In genomic region chr9:99591144-99591543, GRCm38 (mm10) we compare ENCODE assay signal across 31 mouse cellular contexts. TPM values are rescaled to one million over a fixed set of nuclear protein-coding genes. Genes with fewer than 3 reads are reported as not detected.
DNase-seq lines count a peak whose midpoint lies in the region; ATAC-seq and TF ChIP-seq lines count a peak whose summit lies in the region.
"Had no signal": no experiment of that assay in that cellular context is flagged by ENCODE, and none has a peak within 500 bp of the region (broad histone marks: within the 10 kb centered on the region; RNA-seq: fewer than 3 reads in every experiment).

No protein-coding gene starts in this region.

- peaks cover 3% of the 10 kb centered on the region; the same call in 1 of the 2 replicates for H3K9me3 ChIP-seq in midbrain, embryonic 10.5 days (replicated peaks)
- no peaks in the 10 kb centered on the region for H3K9me3 ChIP-seq in midbrain, postnatal 0 days (ENCODE audit: low read length)
- no peaks in the 10 kb centered on the region for H3K9me3 ChIP-seq in liver, postnatal 0 days (ENCODE audit: low read length)
- H3K9me3 ChIP-seq: embryonic facial prominence, embryonic 12.5 days; embryonic facial prominence, embryonic 15.5 days; forebrain, embryonic 12.5 days; forebrain, embryonic 15.5 days; hindbrain, embryonic 12.5 days; hindbrain, embryonic 15.5 days had no signal

- H3K4me3 ChIP-seq in midbrain, embryonic 10.5 days, result no peak overlapping the region
- H3K4me3 ChIP-seq in midbrain, postnatal 0 days (ENCODE audit: low read depth, low read length), result no peak overlapping the region
- H3K4me3 ChIP-seq in liver, postnatal 0 days (ENCODE audit: low read depth, low read length), result no peak overlapping the region
- H3K4me3 ChIP-seq: embryonic facial prominence, embryonic 12.5 days; embryonic facial prominence, embryonic 15.5 days; forebrain, embryonic 12.5 days; forebrain, embryonic 15.5 days; hindbrain, embryonic 12.5 days; hindbrain, embryonic 15.5 days had no signal

- H3K4me1 ChIP-seq in midbrain, embryonic 10.5 days, result no peaks in the 10 kb centered on the region
- H3K4me1 ChIP-seq in midbrain, postnatal 0 days (ENCODE audit: insufficient read depth, low read length), result no peaks in the 10 kb centered on the region
- no peaks in the 10 kb centered on the region for H3K4me1 ChIP-seq in liver, postnatal 0 days (ENCODE audit: insufficient read depth)
- H3K4me1 ChIP-seq: embryonic facial prominence, embryonic 12.5 days; embryonic facial prominence, embryonic 15.5 days; forebrain, embryonic 12.5 days; forebrain, embryonic 15.5 days; hindbrain, embryonic 12.5 days; hindbrain, embryonic 15.5 days had no signal

- no peak overlapping the region for H3K4me2 ChIP-seq in midbrain, postnatal 0 days (ENCODE audit: low read depth, low read length, poor library complexity, severe bottlenecking)
- no peak overlapping the region for H3K4me2 ChIP-seq in liver, postnatal 0 days (ENCODE audit: low read depth, low read length)
- H3K4me2 ChIP-seq: embryonic facial prominence, embryonic 12.5 days; embryonic facial prominence, embryonic 15.5 days; forebrain, embryonic 12.5 days; forebrain, embryonic 15.5 days; heart, embryonic 11.5 days; hindbrain, embryonic 12.5 days; hindbrain, embryonic 15.5 days had no signal

- DNase-seq in midbrain, embryonic 10.5 days (ENCODE audit: low spot score), result no peak
- no peak for DNase-seq in midbrain, postnatal 0 days (ENCODE audit: low spot score)
- DNase-seq in ZHBTc4 (ENCODE audit: low read depth, low spot score), result peak; percentile 35
- no peak for DNase-seq in liver, postnatal 0 days
- no peak for DNase-seq in urinary bladder, postnatal 25 days (ENCODE audit: low spot score)
- DNase-seq in kidney, adult 8-10 months, result no peak
- DNase-seq: adrenal gland, adult 2 months; adrenal gland, postnatal 14 days; B cell, adult 2 months; cerebellum, adult 11 months; cerebellum, adult 2 months; cerebellum, postnatal 10 days; gastrocnemius, postnatal 10 days; gastrocnemius, postnatal 36 days; heart, adult 11 months had no signal

- H3K9ac ChIP-seq in midbrain, postnatal 0 days (replicated peaks; ENCODE audit: low read length, poor library complexity, severe bottlenecking), result no peak overlapping the region
- no peak overlapping the region for H3K9ac ChIP-seq in liver, postnatal 0 days (replicated peaks)
- H3K9ac ChIP-seq: embryonic facial prominence, embryonic 12.5 days; embryonic facial prominence, embryonic 15.5 days; forebrain, embryonic 12.5 days; forebrain, embryonic 15.5 days; hindbrain, embryonic 12.5 days; hindbrain, embryonic 15.5 days had no signal

- H3K27ac ChIP-seq in midbrain, embryonic 10.5 days (replicated peaks), result 0 out of 2 replicates have a peak overlapping the region, but pooled peaks have one; percentile 10
- H3K27ac ChIP-seq in midbrain, postnatal 0 days (ENCODE audit: low read depth, low read length), result no peak overlapping the region
- H3K27ac ChIP-seq in liver, postnatal 0 days (ENCODE audit: low read depth), result no peak overlapping the region
- H3K27ac ChIP-seq: embryonic facial prominence, embryonic 12.5 days; embryonic facial prominence, embryonic 15.5 days; forebrain, embryonic 12.5 days; forebrain, embryonic 15.5 days; hindbrain, embryonic 12.5 days; hindbrain, embryonic 15.5 days had no signal

- no peaks in the 10 kb centered on the region for H3K36me3 ChIP-seq in midbrain, embryonic 10.5 days
- no peaks in the 10 kb centered on the region for H3K36me3 ChIP-seq in midbrain, postnatal 0 days (ENCODE audit: insufficient read depth, low read length)
- H3K36me3 ChIP-seq in liver, postnatal 0 days (replicated peaks; ENCODE audit: insufficient read depth, low read length), result no peaks in the 10 kb centered on the region
- H3K36me3 ChIP-seq: embryonic facial prominence, embryonic 12.5 days; embryonic facial prominence, embryonic 15.5 days; forebrain, embryonic 12.5 days; forebrain, embryonic 15.5 days; hindbrain, embryonic 12.5 days; hindbrain, embryonic 15.5 days had no signal

- 84% methylated on average over 8 of the region's 8 CpGs for WGBS in midbrain, embryonic 10.5 days
- WGBS in midbrain, postnatal 0 days, result 84% methylated on average over 8 of the region's 8 CpGs
- 50% methylated on average over 8 of the region's 8 CpGs for WGBS in liver, postnatal 0 days (ENCODE audit: insufficient replicate concordance)

- H3K27me3 ChIP-seq in midbrain, embryonic 10.5 days (ENCODE audit: low read depth, poor library complexity, severe bottlenecking), result no peaks in the 10 kb centered on the region
- H3K27me3 ChIP-seq in midbrain, postnatal 0 days (ENCODE audit: insufficient read depth, low read length), result no peaks in the 10 kb centered on the region
- no peaks in the 10 kb centered on the region for H3K27me3 ChIP-seq in liver, postnatal 0 days (ENCODE audit: insufficient read depth, low read length)
- H3K27me3 ChIP-seq: embryonic facial prominence, embryonic 12.5 days; embryonic facial prominence, embryonic 15.5 days; forebrain, embryonic 12.5 days; forebrain, embryonic 15.5 days; hindbrain, embryonic 12.5 days; hindbrain, embryonic 15.5 days had no signal

- ATAC-seq in midbrain, postnatal 0 days (ENCODE audit: low FRiP score), result no peak
- ATAC-seq in megakaryocyte, adult 5-6 weeks (ENCODE audit: poor library complexity, severe bottlenecking), result peak; percentile 35
- 0 out of 2 replicates have a peak, but pooled peaks have one; percentile 31 for ATAC-seq in monocyte, adult 5-6 weeks (replicated peaks; ENCODE audit: insufficient number of reproducible peaks, low FRiP score, low TSS enrichment, poor library complexity, severe bottlenecking)
- ATAC-seq in liver, postnatal 0 days, result no peak
- ATAC-seq: forebrain, embryonic 15.5 days had no signal

- no peak for TF ChIP-seq CTCF in midbrain, postnatal 0 days (IDR thresholded peaks at IDR 0.05)
- no peak for TF ChIP-seq CTCF in liver, postnatal 0 days (IDR thresholded peaks at IDR 0.05; ENCODE audit: low read depth)

- no peak for TF ChIP-seq EP300 in liver, postnatal 0 days (IDR thresholded peaks at IDR 0.05; ENCODE audit: low read depth)

RNA-seq across cellular contexts. Expression of gene Dbr1, which starts 15.5 kb away (rescaled TPM):
- polyA plus RNA-seq in midbrain, embryonic 10.5 days (2016; fragmentation: Nextera tagmentation; extraction: Ambion mirVana), result 41.2 and 43.7 TPM in 2 replicates
- 15.7 and 25.0 TPM in 2 replicates for total RNA-seq in midbrain, postnatal 0 days (2014; rRNA removed)
- 24.9 and 26.2 TPM in 2 replicates for polyA plus RNA-seq in midbrain, postnatal 0 days (2015; fragmentation: Nextera tagmentation; extraction: Ambion mirVana)
- 14.0 and 16.6 TPM in 2 replicates for total RNA-seq in megakaryocyte, adult 5-6 weeks (2015)
- total RNA-seq in megakaryocyte, adult 5-6 weeks (2017), result 38.5 and 39.8 TPM in 2 replicates
- 44.1 to 75.6 TPM (median 51.6 TPM) in 3 replicates for total RNA-seq in monocyte, adult 5-6 weeks (2017)
- 9.3 and 9.6 TPM in 2 replicates for polyA plus RNA-seq in liver, postnatal 0 days (2015; fragmentation: Nextera tagmentation; extraction: Ambion mirVana)

RNA-seq across cellular contexts. Expression of gene A4gnt, which starts 21.2 kb away (rescaled TPM):
- not detected in 2 replicates for polyA plus RNA-seq in midbrain, embryonic 10.5 days (2016; fragmentation: Nextera tagmentation; extraction: Ambion mirVana)
- total RNA-seq in midbrain, postnatal 0 days (2014; rRNA removed), result not detected in 2 replicates
- not detected in 2 replicates for polyA plus RNA-seq in midbrain, postnatal 0 days (2015; fragmentation: Nextera tagmentation; extraction: Ambion mirVana)
- not detected in 2 replicates for total RNA-seq in megakaryocyte, adult 5-6 weeks (2015)
- total RNA-seq in megakaryocyte, adult 5-6 weeks (2017), result not detected in 2 replicates
- total RNA-seq in monocyte, adult 5-6 weeks (2017), result not detected in 3 replicates
- polyA plus RNA-seq in liver, postnatal 0 days (2015; fragmentation: Nextera tagmentation; extraction: Ambion mirVana), result not detected in 2 replicates
- total RNA-seq: adrenal gland, adult 2 months; adrenal gland, postnatal 14 days; CH12.LX; gastrocnemius, adult 18-20 months; gastrocnemius, postnatal 10 days; gastrocnemius, postnatal 36 days; heart, adult 8-10 months; heart, postnatal 25 days; hematopoietic stem cell, adult 5-6 weeks had no signal
- polyA plus RNA-seq: adrenal gland, adult 2 months; cerebellum, adult 2 months; embryonic facial prominence, embryonic 12.5 days; embryonic facial prominence, embryonic 15.5 days; forebrain, embryonic 12.5 days; forebrain, embryonic 15.5 days; heart, embryonic 11.5 days; heart, embryonic 14.5 days; heart, postnatal 0 days; hindbrain, embryonic 12.5 days; hindbrain, embryonic 15.5 days had no signal

RNA-seq across cellular contexts. Expression of gene Armc8, which starts 22.4 kb away (rescaled TPM):
- 30.5 and 36.2 TPM in 2 replicates for polyA plus RNA-seq in midbrain, embryonic 10.5 days (2016; fragmentation: Nextera tagmentation; extraction: Ambion mirVana)
- 75.9 and 87.9 TPM in 2 replicates for total RNA-seq in midbrain, postnatal 0 days (2014; rRNA removed)
- 75.4 and 77.5 TPM in 2 replicates for polyA plus RNA-seq in midbrain, postnatal 0 days (2015; fragmentation: Nextera tagmentation; extraction: Ambion mirVana)
- 21.3 and 22.9 TPM in 2 replicates for total RNA-seq in megakaryocyte, adult 5-6 weeks (2015)
- total RNA-seq in megakaryocyte, adult 5-6 weeks (2017), result 22.6 and 26.1 TPM in 2 replicates
- 28.9 to 34.8 TPM (median 29.1 TPM) in 3 replicates for total RNA-seq in monocyte, adult 5-6 weeks (2017)
- 6.6 and 7.9 TPM in 2 replicates for polyA plus RNA-seq in liver, postnatal 0 days (2015; fragmentation: Nextera tagmentation; extraction: Ambion mirVana)

RNA-seq across cellular contexts. Expression of gene Dzip1l, which starts 38.2 kb away (rescaled TPM):
- polyA plus RNA-seq in midbrain, embryonic 10.5 days (2016; fragmentation: Nextera tagmentation; extraction: Ambion mirVana), result 26.3 and 27.9 TPM in 2 replicates
- 19.9 and 22.5 TPM in 2 replicates for total RNA-seq in midbrain, postnatal 0 days (2014; rRNA removed)
- polyA plus RNA-seq in midbrain, postnatal 0 days (2015; fragmentation: Nextera tagmentation; extraction: Ambion mirVana), result 7.1 and 8.1 TPM in 2 replicates
- not detected in 2 replicates for total RNA-seq in megakaryocyte, adult 5-6 weeks (2015)
- total RNA-seq in megakaryocyte, adult 5-6 weeks (2017), result not detected in 2 replicates
- total RNA-seq in monocyte, adult 5-6 weeks (2017), result not detected in 3 replicates
- 0.50 and 0.73 TPM in 2 replicates for polyA plus RNA-seq in liver, postnatal 0 days (2015; fragmentation: Nextera tagmentation; extraction: Ambion mirVana)
- total RNA-seq: CH12.LX; hematopoietic stem cell, adult 5-6 weeks had no signal

Comparison
In these comparisons a context has a peak if more than half of its experiments do, and no peak if none do; other contexts are left out.
1. ATAC-seq: peak in megakaryocyte, adult 5-6 weeks (single experiment) and monocyte, adult 5-6 weeks (single experiment); none in midbrain, postnatal 0 days (single experiment) and liver, postnatal 0 days (single experiment).